In genomic region chr4:121196205-121196604, GRCm38 (mm10) we compare ENCODE assay signal across 16 mouse cellular contexts. TPM values are rescaled to one million over a fixed set of nuclear protein-coding genes. Genes with fewer than 3 reads are reported as not detected.
DNase-seq lines count a peak whose midpoint lies in the region; ATAC-seq and TF ChIP-seq lines count a peak whose summit lies in the region.
"Had no signal": no experiment of that assay in that cellular context is flagged by ENCODE, and none has a peak within 500 bp of the region (broad histone marks: within the 10 kb centered on the region; RNA-seq: fewer than 3 reads in every experiment).

No protein-coding gene starts in this region.

- TF ChIP-seq CTCF in liver, postnatal 0 days (IDR thresholded peaks at IDR 0.05; ENCODE audit: low read depth): no peak
- TF ChIP-seq CTCF in MEL (IDR thresholded peaks at IDR 0.05 in 2 of 3, conservative IDR thresholded peaks at IDR 0.05 in 1 of 3; ENCODE audit: control insufficient read depth in 1 of 3, insufficient read depth in 1 of 3, low read depth in 2 of 3, low read length in 3 of 3, poor library complexity in 1 of 3, severe bottlenecking in 1 of 3): no peak
- TF ChIP-seq CTCF in gastrocnemius, adult 2 months (IDR thresholded peaks at IDR 0.05): no peak

- no peak for TF ChIP-seq RAD21 in MEL (IDR thresholded peaks at IDR 0.05; ENCODE audit: low read depth, low read length)

- intact Hi-C loops in gastrocnemius, adult 2 months (cut with DNase I): no loop called here

- H3K9ac ChIP-seq in liver, postnatal 0 days (replicated peaks): no peak overlapping the region
- no peak overlapping the region for H3K9ac ChIP-seq in MEL (ENCODE audit: control insufficient read depth, low read depth, low read length, poor library complexity, severe bottlenecking)
- H3K9ac ChIP-seq: embryonic facial prominence, embryonic 13.5 days; liver, embryonic 12.5 days; midbrain, embryonic 12.5 days; neural tube, embryonic 13.5 days had no signal

- DNase-seq in liver, postnatal 0 days: peak; percentile 35
- no peak for DNase-seq in liver
- DNase-seq in MEL (ENCODE audit: low read depth, low spot score): peak; percentile 79
- DNase-seq in thymus, postnatal 0 days (ENCODE audit: low spot score): peak; percentile 88
- no peak for DNase-seq in heart, postnatal 4 days
- DNase-seq in urinary bladder, postnatal 10 days (ENCODE audit: low spot score): no peak
- DNase-seq in gastrocnemius, adult 2 months: no peak
- DNase-seq: cerebellum, postnatal 10 days; heart, adult 11 months had no signal

- peaks cover 4% of the 10 kb centered on the region; the same call in 1 of the 2 replicates for H3K4me1 ChIP-seq in liver, postnatal 0 days (ENCODE audit: insufficient read depth)
- H3K4me1 ChIP-seq in MEL (ENCODE audit: control insufficient read depth in 1 of 2, insufficient read depth in 2 of 2, low read length in 2 of 2): peaks cover 0 to 2% of the 10 kb centered on the region in 2 experiments; a peak in 1 of 4 replicates
- H3K4me1 ChIP-seq: embryonic facial prominence, embryonic 13.5 days; midbrain, embryonic 12.5 days had no signal

- TF ChIP-seq POLR2A in MEL (IDR thresholded peaks at IDR 0.05; ENCODE audit: control insufficient read depth in 1 of 2, insufficient read depth in 1 of 2, low read depth in 1 of 2, low read length in 2 of 2, poor library complexity in 1 of 2): no peak

- H3K9me3 ChIP-seq in liver, postnatal 0 days (ENCODE audit: low read length): no peaks in the 10 kb centered on the region
- H3K9me3 ChIP-seq in MEL (replicated peaks; ENCODE audit: insufficient read depth, low read length): no peaks in the 10 kb centered on the region
- H3K9me3 ChIP-seq: embryonic facial prominence, embryonic 13.5 days; liver, embryonic 12.5 days; midbrain, embryonic 12.5 days; neural tube, embryonic 13.5 days had no signal

- peak overlapping the region; percentile 63 for H3K27ac ChIP-seq in liver, postnatal 0 days (ENCODE audit: low read depth)
- no peak overlapping the region for H3K27ac ChIP-seq in MEL (ENCODE audit: control insufficient read depth, low read depth, low read length)
- H3K27ac ChIP-seq in gastrocnemius, adult 2 months: no peak overlapping the region
- H3K27ac ChIP-seq: embryonic facial prominence, embryonic 13.5 days; liver, embryonic 12.5 days; midbrain, embryonic 12.5 days; neural tube, embryonic 13.5 days had no signal

- no peaks in the 10 kb centered on the region for H3K27me3 ChIP-seq in liver, postnatal 0 days (ENCODE audit: insufficient read depth, low read length)
- no peaks in the 10 kb centered on the region for H3K27me3 ChIP-seq in MEL (ENCODE audit: control insufficient read depth in 1 of 2, insufficient read depth in 2 of 2, low read length in 2 of 2)
- H3K27me3 ChIP-seq: embryonic facial prominence, embryonic 13.5 days; liver, embryonic 12.5 days; midbrain, embryonic 12.5 days; neural tube, embryonic 13.5 days had no signal

- no peaks in the 10 kb centered on the region for H3K36me3 ChIP-seq in liver, postnatal 0 days (replicated peaks; ENCODE audit: insufficient read depth, low read length)
- H3K36me3 ChIP-seq in MEL (ENCODE audit: control insufficient read depth in 1 of 2, insufficient read depth in 2 of 2, low read length in 2 of 2): peaks cover 5 to 8% of the 10 kb centered on the region in 2 experiments
- H3K36me3 ChIP-seq: midbrain, embryonic 12.5 days had no signal

- no peak for TF ChIP-seq EP300 in liver, postnatal 0 days (IDR thresholded peaks at IDR 0.05; ENCODE audit: low read depth)
- 0 out of 4 replicates have a peak, but pooled peaks of 1 of the 2 experiments have one; percentile 24 for TF ChIP-seq EP300 in MEL (IDR thresholded peaks at IDR 0.05; ENCODE audit: low read depth in 1 of 2, low read length in 2 of 2)

- peak overlapping the region; percentile 23; the same call in 1 of the 2 replicates for H3K4me2 ChIP-seq in liver, postnatal 0 days (ENCODE audit: low read depth, low read length)
- H3K4me2 ChIP-seq: embryonic facial prominence, embryonic 13.5 days; liver, embryonic 12.5 days; midbrain, embryonic 12.5 days; neural tube, embryonic 13.5 days had no signal

- H3K79me2 ChIP-seq in MEL (ENCODE audit: control insufficient read depth, insufficient read depth, low read length, poor library complexity): peaks cover 41% of the 10 kb centered on the region

- WGBS in liver, postnatal 0 days (ENCODE audit: insufficient replicate concordance): 36% methylated on average over 2 of the region's 2 CpGs

- ATAC-seq in liver, postnatal 0 days: peak; percentile 35; the same call in 1 of the 2 replicates
- ATAC-seq in megakaryocyte progenitor cell, adult 5-6 weeks (replicated peaks; ENCODE audit: poor library complexity): peak; percentile 80
- ATAC-seq: forebrain, embryonic 16.5 days; intestine, postnatal 0 days; liver, embryonic 12.5 days had no signal

- H3K4me3 ChIP-seq in liver, postnatal 0 days (ENCODE audit: low read depth, low read length): no peak overlapping the region
- H3K4me3 ChIP-seq in MEL (ENCODE audit: control insufficient read depth in 1 of 2, insufficient read depth in 1 of 2, low read depth in 2 of 2, low read length in 2 of 2): no peak overlapping the region
- no peak overlapping the region for H3K4me3 ChIP-seq in gastrocnemius, adult 2 months
- H3K4me3 ChIP-seq: embryonic facial prominence, embryonic 13.5 days; liver, embryonic 12.5 days; midbrain, embryonic 12.5 days; neural tube, embryonic 13.5 days had no signal

TF ChIP-seq in MEL, 35 proteins besides CTCF, POLR2A, EP300 and RAD21:
- TF ChIP-seq SIN3A (IDR thresholded peaks at IDR 0.05; ENCODE audit: low read length) (peak; percentile 46; the same call in 1 of the 2 replicates), ZNF384 (IDR thresholded peaks at IDR 0.05; ENCODE audit: low read depth, low read length) (peak; percentile 94), POLR2AphosphoS2 (IDR thresholded peaks at IDR 0.05; ENCODE audit: low read length) (no peak), TCF12 (IDR thresholded peaks at IDR 0.05; ENCODE audit: low read depth, low read length) (no peak), MAX (IDR thresholded peaks at IDR 0.05; ENCODE audit: low read length) (no peak), CHD2 (IDR thresholded peaks at IDR 0.05; ENCODE audit: low read length) (no peak), ETS1 (IDR thresholded peaks at IDR 0.05; ENCODE audit: low read depth, low read length) (0 out of 2 replicates have a peak, but pooled peaks have one; percentile 23)

RNA-seq across cellular contexts. Expression of gene Rlf, which starts 18.7 kb away (rescaled TPM):
- 4.0 and 5.1 TPM in 2 replicates for polyA plus RNA-seq in liver, postnatal 0 days (2015; fragmentation: Nextera tagmentation; extraction: Ambion mirVana)
- 17.3 and 21.0 TPM in 2 replicates for total RNA-seq in MEL (2012; rRNA removed)
- polyA plus RNA-seq in MEL (2012; ENCODE audit: insufficient read depth in 1 of 2, insufficient read length in 2 of 2, low read depth in 1 of 2, low replicate concordance in 2 of 2, missing spikeins in 1 of 2): 10 to 100 TPM; 14.1 to 54.0 TPM
- 16.4 and 16.7 TPM in 2 replicates for total RNA-seq in megakaryocyte progenitor cell, adult 5-6 weeks (2015)
- 22.1 and 29.8 TPM in 2 replicates for total RNA-seq in megakaryocyte progenitor cell, adult 5-6 weeks (2017)
- 14.4 and 17.7 TPM in 2 replicates for polyA plus RNA-seq in thymus, postnatal 0 days (2015; fragmentation: Nextera tagmentation; extraction: Ambion mirVana)
- total RNA-seq in heart, postnatal 4 days (2021): 10 to 100 TPM; 22.0 to 23.1 TPM
- 1 to 10 TPM; 8.0 to 9.8 TPM for total RNA-seq in gastrocnemius, adult 2 months (2021)

Comparison
In these comparisons a context has a peak if more than half of its experiments do, and no peak if none do; other contexts are left out.
1. DNase-seq: peak in liver, postnatal 0 days (single experiment), MEL (single experiment) and thymus, postnatal 0 days (single experiment); none in liver (single experiment), heart, postnatal 4 days (single experiment), urinary bladder, postnatal 10 days (single experiment) and gastrocnemius, adult 2 months (single experiment).